Mouse (Mus musculus) lung, embryonic 16.5 days (tissue): Measurements from ENCODE around the gene Fbxo17. TPM values are rescaled to one million over a fixed set of nuclear protein-coding genes. Genes with fewer than 3 reads are reported as not detected.
"Not testable (repeated sequence)": the region's sequence is repeated elsewhere in the genome, so short reads cannot be mapped to it uniquely, and the experiment has no call there.

Experiments used
- ATAC-seq: fragments of 200-750 bp; cut with Nextera tagmentation; 2 replicates; pipeline ENCODE4 v1.8.0; 2017; ENCODE audit warnings: low read depth, mild to moderate bottlenecking, moderate library complexity
- H3K27ac ChIP-seq: fragments of 300-500 bp; sonication (generic); 2 replicates; pipeline ENCODE4 v1.5.1; 2014; ENCODE audit warnings: mild to moderate bottlenecking, control low read depth, low read length
- H3K27me3 ChIP-seq: fragments of 300-500 bp; sonication (generic); 2 replicates; pipeline ENCODE4 v1.6.1; 2014; ENCODE audit warnings: low read depth, low read length, mixed read lengths; ENCODE audit not compliant: control insufficient read depth, insufficient read depth
- H3K36me3 ChIP-seq: fragments of 300-500 bp; sonication (generic); 2 replicates; pipeline ENCODE4 v1.6.1; 2014; ENCODE audit warnings: low read length; ENCODE audit not compliant: control insufficient read depth, insufficient read depth
- H3K4me1 ChIP-seq: fragments of 300-500 bp; sonication (generic); replicated peaks from 2 replicates; pipeline ENCODE4 v1.6.1; 2014; ENCODE audit warnings: low read length, mixed read lengths; ENCODE audit not compliant: control insufficient read depth, insufficient read depth
- H3K4me2 ChIP-seq: fragments of 300-500 bp; sonication (generic); 2 replicates; pipeline ENCODE4 v1.6.1; 2014; ENCODE audit warnings: low read depth, low read length, control low read depth
- H3K4me3 ChIP-seq: fragments of 300-500 bp; sonication (generic); 2 replicates; pipeline ENCODE4 v1.5.1; 2014; ENCODE audit warnings: mild to moderate bottlenecking, low read length, control low read depth
- H3K9ac ChIP-seq: fragments of 300-500 bp; sonication (generic); 2 replicates; pipeline ENCODE4 v1.6.1; 2014; ENCODE audit warnings: low read length, control low read depth
- H3K9me3 ChIP-seq: fragments of 300-500 bp; sonication (generic); 2 replicates; pipeline ENCODE4 v1.6.1; 2016; ENCODE audit warnings: low read length; ENCODE audit not compliant: control insufficient read depth
- WGBS: fragments of 180-500 bp; shearing (Covaris S2); extraction: QIAGEN DNeasy Blood & Tissue Kit; methylation state at CpG from one replicate; pipeline ENCODE4 v1.1.7; 2014; 5-methylcytosine and 5-hydroxymethylcytosine counted together
- polyA plus RNA-seq: library from polyadenylated mRNA; unstranded; fragments of >200 nt; fragmentation: Nextera tagmentation; extraction: Ambion mirVana; gene quantifications from 2 replicates; pipeline ENCODE4 v1.2.1, GENCODE M21; 2015

The Fbxo17 gene
- 13.9 and 15.8 TPM in 2 replicates for polyA plus RNA-seq

- H3K4me1 ChIP-seq, result peaks cover 5% of the 10 kb centered on the region; the same call in 1 of the 2 replicates
- ATAC-seq, result peak; percentile 86
- H3K9ac ChIP-seq, result peak within 1 kb of the TSS; percentile 79
- no peaks in the 10 kb centered on the region for H3K27me3 ChIP-seq
- peak within 1 kb of the TSS; percentile 65 for H3K4me2 ChIP-seq
- no peaks in the 10 kb centered on the region for H3K36me3 ChIP-seq
- H3K4me3 ChIP-seq, result peak within 1 kb of the TSS; percentile 67
- H3K27ac ChIP-seq, result peak within 1 kb of the TSS; percentile 64
- WGBS, result under 1% methylated on average over 34 of the region's 36 CpGs
- no peaks in the 10 kb centered on the region for H3K9me3 ChIP-seq
Measured at GRCm38 (mm10) chr7:28716590-28717281, at the start of gene Fbxo17. Gene Fbxo17 (plus strand): TSS chr7:28716804.

GRCm38 (mm10) chr7:28671172-28671571 is 45.4 kb upstream of the Fbxo17 start:
- Histone ChIP-seq H3K4me3 (no peak overlapping the region), H3K9me3 (no peaks in the 10 kb centered on the region), H3K9ac (no peak overlapping the region), H3K4me1 (no peaks in the 10 kb centered on the region), H3K27me3 (no peaks in the 10 kb centered on the region), H3K4me2 (no peak overlapping the region), H3K36me3 (no peaks in the 10 kb centered on the region), H3K27ac (no peak overlapping the region)
- ATAC-seq, result no peak
- WGBS, result 39% methylated on average over 4 of the region's 4 CpGs

GRCm38 (mm10) chr7:28672276-28672675 is 44.3 kb upstream of the Fbxo17 start:
- Histone ChIP-seq H3K9ac (no peak overlapping the region), H3K27me3 (no peaks in the 10 kb centered on the region), H3K4me3 (no peak overlapping the region), H3K36me3 (no peaks in the 10 kb centered on the region), H3K4me1 (no peaks in the 10 kb centered on the region), H3K4me2 (no peak overlapping the region), H3K27ac (no peak overlapping the region), H3K9me3 (no peaks in the 10 kb centered on the region)
- WGBS, result 82% methylated on average over 5 of the region's 5 CpGs
- ATAC-seq, result no peak

GRCm38 (mm10) chr7:28672786-28673185 is 43.8 kb upstream of the Fbxo17 start:
- WGBS, result 59% methylated on average over 5 of the region's 5 CpGs
- not testable (repeated sequence) for H3K27me3 ChIP-seq, H3K36me3 ChIP-seq, H3K4me1 ChIP-seq, H3K9ac ChIP-seq, H3K4me3 ChIP-seq, ATAC-seq, H3K27ac ChIP-seq, H3K4me2 ChIP-seq, H3K9me3 ChIP-seq

GRCm38 (mm10) chr7:28674994-28675393 is 41.6 kb upstream of the Fbxo17 start:
- no peak overlapping the region for H3K9ac ChIP-seq

GRCm38 (mm10) chr7:28675746-28676145 is 40.9 kb upstream of the Fbxo17 start:
- no peaks in the 10 kb centered on the region for H3K9me3 ChIP-seq
- no peak overlapping the region for H3K4me2 ChIP-seq
- no peaks in the 10 kb centered on the region for H3K36me3 ChIP-seq
- no peaks in the 10 kb centered on the region for H3K27me3 ChIP-seq
- H3K4me1 ChIP-seq, result no peaks in the 10 kb centered on the region
- H3K27ac ChIP-seq, result no peak overlapping the region
- 37% methylated on average over 11 of the region's 11 CpGs for WGBS
- H3K4me3 ChIP-seq, result no peak overlapping the region
- no peak overlapping the region for H3K9ac ChIP-seq
- no peak for ATAC-seq

More at GRCm38 (mm10) chr7:28674994-28675393, 41.6 kb upstream of the Fbxo17 start:
- no peak for ATAC-seq
- no peak overlapping the region for H3K4me3 ChIP-seq
- H3K36me3 ChIP-seq, result no peaks in the 10 kb centered on the region
- H3K27ac ChIP-seq, result no peak overlapping the region
- no peak overlapping the region for H3K4me2 ChIP-seq
- H3K9me3 ChIP-seq, result no peaks in the 10 kb centered on the region
- no peaks in the 10 kb centered on the region for H3K27me3 ChIP-seq
- WGBS, result 70% methylated on average over 9 of the region's 9 CpGs
- H3K4me1 ChIP-seq, result no peaks in the 10 kb centered on the region

- no peak overlapping the region for H3K4me3 ChIP-seq
- H3K36me3 ChIP-seq, result no peaks in the 10 kb centered on the region
- no peak for ATAC-seq
- 67% methylated on average over 13 of the region's 13 CpGs for WGBS
- no peak overlapping the region for H3K9ac ChIP-seq
- no peaks in the 10 kb centered on the region for H3K27me3 ChIP-seq
- no peaks in the 10 kb centered on the region for H3K9me3 ChIP-seq
- no peak overlapping the region for H3K27ac ChIP-seq
- H3K4me2 ChIP-seq, result no peak overlapping the region
- no peaks in the 10 kb centered on the region for H3K4me1 ChIP-seq
Measured at GRCm38 (mm10) chr7:28676811-28677541, 39.6 kb upstream of the Fbxo17 start.

GRCm38 (mm10) chr7:28677624-28678023 is 39.0 kb upstream of the Fbxo17 start:
- Histone ChIP-seq H3K27me3 (no peaks in the 10 kb centered on the region), H3K36me3 (no peaks in the 10 kb centered on the region), H3K9ac (no peak overlapping the region), H3K27ac (no peak overlapping the region), H3K4me3 (no peak overlapping the region), H3K9me3 (no peaks in the 10 kb centered on the region), H3K4me2 (no peak overlapping the region), H3K4me1 (no peaks in the 10 kb centered on the region)
- no peak for ATAC-seq
- 85% methylated on average over 8 of the region's 8 CpGs for WGBS

GRCm38 (mm10) chr7:28691075-28691474 is 25.5 kb upstream of the Fbxo17 start:
- ATAC-seq, result no peak
- WGBS, result 54% methylated on average over 7 of the region's 7 CpGs

More at GRCm38 (mm10) chr7:28691075-28691474, 25.5 kb upstream of the Fbxo17 start:
- 0 out of 2 replicates have a peak, but pooled peaks cover 7% of the 10 kb centered on the region for H3K4me1 ChIP-seq
- H3K4me2 ChIP-seq, result no peak overlapping the region
- no peak overlapping the region for H3K9ac ChIP-seq
- H3K36me3 ChIP-seq, result no peaks in the 10 kb centered on the region
- no peaks in the 10 kb centered on the region; the same call in 1 of the 2 replicates for H3K27me3 ChIP-seq
- no peak overlapping the region for H3K4me3 ChIP-seq
- H3K9me3 ChIP-seq, result no peaks in the 10 kb centered on the region
- H3K27ac ChIP-seq, result no peak overlapping the region
